Mouse (Mus musculus) layer of hippocampus, adult 11-12 months (tissue): ENCODE results near the gene Lamc3.
"Not testable (repeated sequence)": the region's sequence is repeated elsewhere in the genome, so short reads cannot be mapped to it uniquely, and the experiment has no call there.

Experiments used
- DNase-seq: peaks from one replicate; pipeline ENCODE4 v3.0.0; 2022; ENCODE audit warnings: low spot score

Lamc3 gene

GRCm38 (mm10) chr2:31878610-31879009 lies 8.5 kb upstream of the Lamc3 start:
- no peak for DNase-seq

- no peak for DNase-seq
These were observed 6.2 kb upstream of the Lamc3 start for GRCm38 (mm10) chr2:31880868-31881267.

- no peak for DNase-seq
These were observed 4.0 kb upstream of the Lamc3 start for GRCm38 (mm10) chr2:31883061-31883460.

DNA sequence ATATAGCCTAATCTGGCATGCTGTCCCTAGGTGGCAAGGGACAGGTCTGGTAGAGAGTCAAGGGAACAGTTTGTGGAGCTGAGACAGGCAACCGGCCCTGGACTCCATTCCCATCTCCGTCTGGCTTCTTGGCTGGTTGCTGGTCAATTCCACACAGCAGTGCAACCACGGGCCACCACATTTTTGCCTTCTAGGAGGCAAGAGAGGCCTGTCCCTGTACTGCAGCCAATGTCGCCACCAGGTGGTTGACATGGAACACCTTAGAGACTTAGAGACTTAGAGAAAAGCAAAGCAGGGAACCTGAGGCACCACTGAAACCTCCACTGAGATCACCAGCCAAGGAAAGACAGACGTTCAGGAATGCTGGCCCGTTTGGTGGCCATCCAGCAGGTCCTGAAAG lies 2.3 kb upstream of the Lamc3 start:
- DNase-seq, result peak; percentile 36

GRCm38 (mm10) chr2:31888871-31889270 lies 1.8 kb downstream of the Lamc3 start:
- DNase-seq, result no peak

DNA sequence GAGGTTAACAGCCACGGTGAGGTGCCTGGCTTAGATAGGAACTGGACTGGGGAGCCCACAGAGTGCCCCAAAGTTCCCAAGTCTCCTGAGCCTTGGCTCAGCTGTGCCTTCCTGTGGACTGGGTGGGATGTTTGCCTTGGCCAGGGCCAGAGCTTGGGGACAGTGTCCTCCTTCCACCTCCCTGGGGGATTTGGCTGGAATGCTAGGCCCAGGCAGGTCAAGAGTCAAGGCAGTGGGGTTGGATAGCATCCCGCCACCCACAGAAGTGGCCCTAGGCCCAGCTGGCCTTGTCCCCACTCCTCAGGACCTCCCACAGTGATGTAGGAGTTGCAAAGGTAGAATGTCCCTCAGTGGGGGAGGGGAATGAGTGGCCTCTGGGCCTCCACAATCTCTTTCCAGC lies 4.1 kb downstream of the Lamc3 start:
- no peak for DNase-seq

GRCm38 (mm10) chr2:31893110-31893669 lies 6.1 kb downstream of the Lamc3 start:
- no peak for DNase-seq

- DNase-seq, result no peak
These were observed 7.3 kb downstream of the Lamc3 start for GRCm38 (mm10) chr2:31894221-31894870.

GRCm38 (mm10) chr2:31900932-31901331 lies 13.8 kb downstream of the Lamc3 start:
- no peak for DNase-seq

DNA sequence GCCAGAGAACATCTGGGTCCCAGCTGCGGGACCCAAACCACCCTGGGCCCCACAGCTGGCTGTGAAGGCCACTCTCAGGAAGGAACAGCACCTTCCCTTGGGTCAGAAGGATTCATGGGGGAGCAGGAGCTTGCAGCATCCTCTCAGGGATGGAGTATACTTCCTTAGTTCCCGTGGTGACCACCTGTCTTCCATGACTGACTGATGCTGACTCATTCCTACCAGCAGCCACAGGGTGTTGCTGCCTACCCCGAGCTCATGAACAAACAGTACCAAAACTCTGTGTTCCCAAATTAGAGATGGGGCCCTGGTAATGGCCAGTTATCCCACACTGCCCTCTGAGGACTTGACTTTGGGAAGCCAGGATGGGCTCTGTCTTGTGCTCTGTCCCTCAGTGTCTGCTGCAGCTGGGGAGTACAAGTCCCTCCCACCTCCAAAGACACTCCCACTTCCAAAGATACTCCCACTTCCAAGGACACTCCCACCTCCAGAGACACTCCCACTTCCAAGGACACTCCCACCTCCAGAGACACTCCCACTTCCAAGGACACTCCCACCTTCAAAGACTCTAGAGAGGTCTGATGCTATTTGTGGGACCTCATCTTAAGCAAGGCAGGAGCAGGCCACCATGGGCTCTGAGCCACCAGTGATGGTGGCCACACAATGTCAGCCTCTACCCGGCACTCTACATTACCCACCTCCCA lies 14.7 kb downstream of the Lamc3 start:
- no peak for DNase-seq

- DNase-seq, result no peak
These were observed 17.0 kb downstream of the Lamc3 start for GRCm38 (mm10) chr2:31904089-31904488.

DNA sequence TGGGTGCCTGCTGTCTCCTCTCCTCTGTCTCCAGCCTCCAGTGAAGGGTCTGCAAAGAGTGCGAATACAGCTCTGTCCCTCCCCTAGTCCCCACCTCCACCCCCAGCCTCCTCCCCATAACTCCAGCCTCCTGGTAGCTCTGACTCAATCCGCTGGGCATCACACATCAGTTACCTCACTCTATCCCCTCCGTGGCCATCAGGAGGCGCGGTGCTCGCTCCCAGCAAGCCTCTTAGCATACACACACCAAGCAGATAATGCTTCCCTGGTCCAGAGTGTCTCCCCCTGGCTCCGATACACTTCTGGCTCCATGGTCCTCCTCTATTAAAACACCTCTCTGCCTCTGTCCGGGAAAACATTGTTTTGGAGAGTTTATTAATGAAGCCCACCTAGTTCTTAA lies 17.5 kb downstream of the Lamc3 start:
- no peak for DNase-seq

DNA sequence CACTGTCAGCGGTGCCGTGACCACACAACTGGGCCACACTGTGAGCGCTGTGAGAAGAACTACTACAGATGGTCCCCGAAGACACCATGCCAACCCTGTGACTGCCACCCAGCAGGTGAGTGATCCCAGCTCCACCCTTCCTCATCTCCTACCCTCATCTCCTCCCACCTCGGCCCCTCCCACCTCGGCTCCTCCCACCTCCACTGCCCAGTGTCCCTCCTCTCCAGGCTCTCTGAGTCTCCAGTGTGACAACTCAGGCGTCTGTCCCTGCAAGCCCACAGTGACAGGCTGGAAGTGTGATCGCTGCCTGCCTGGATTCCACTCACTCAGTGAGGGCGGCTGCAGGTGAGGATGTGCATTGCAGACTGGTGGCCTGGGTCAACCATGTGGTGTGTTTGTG lies 18.6 kb downstream of the Lamc3 start:
- DNase-seq, result no peak

DNA sequence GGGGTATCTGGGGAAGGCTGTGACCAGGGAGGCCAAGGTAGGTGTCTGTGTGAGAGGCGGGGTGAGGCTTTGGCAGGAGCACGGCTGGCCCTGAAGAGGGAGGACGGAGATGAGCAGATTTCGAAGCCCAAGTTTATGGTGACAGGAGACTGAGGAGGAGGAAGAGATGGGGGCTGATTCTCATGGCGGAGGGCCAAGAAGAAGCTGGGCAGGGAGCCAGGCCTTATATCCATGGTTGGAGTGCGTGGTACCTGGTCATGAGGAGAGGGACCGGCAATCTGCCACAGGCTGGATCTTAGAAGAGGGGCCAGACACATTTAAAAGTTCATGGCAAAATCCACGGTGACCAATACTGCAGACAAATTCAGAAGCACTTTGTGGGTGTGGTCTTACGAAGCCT lies 19.3 kb downstream of the Lamc3 start:
- no peak for DNase-seq

DNA sequence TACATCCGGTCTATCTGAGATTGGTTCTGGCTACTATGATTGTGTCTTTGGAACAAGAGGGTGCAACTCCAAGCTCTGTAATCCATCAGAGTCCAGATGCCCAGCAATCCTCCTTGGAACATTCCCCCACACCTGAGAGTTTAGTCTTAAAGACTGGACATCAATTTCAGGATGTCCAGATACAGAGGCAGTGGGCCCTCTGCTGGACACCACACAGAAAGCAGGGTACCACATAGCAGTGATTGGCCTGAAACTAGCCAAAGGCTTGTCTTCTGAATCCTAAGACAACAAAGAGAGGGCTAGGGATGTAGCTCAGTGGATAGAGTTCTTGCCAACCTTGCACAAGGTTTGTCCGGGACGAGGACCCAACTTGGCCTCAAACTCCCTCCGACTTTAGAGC lies 25.5 kb downstream of the Lamc3 start:
- DNase-seq, result no peak

DNA sequence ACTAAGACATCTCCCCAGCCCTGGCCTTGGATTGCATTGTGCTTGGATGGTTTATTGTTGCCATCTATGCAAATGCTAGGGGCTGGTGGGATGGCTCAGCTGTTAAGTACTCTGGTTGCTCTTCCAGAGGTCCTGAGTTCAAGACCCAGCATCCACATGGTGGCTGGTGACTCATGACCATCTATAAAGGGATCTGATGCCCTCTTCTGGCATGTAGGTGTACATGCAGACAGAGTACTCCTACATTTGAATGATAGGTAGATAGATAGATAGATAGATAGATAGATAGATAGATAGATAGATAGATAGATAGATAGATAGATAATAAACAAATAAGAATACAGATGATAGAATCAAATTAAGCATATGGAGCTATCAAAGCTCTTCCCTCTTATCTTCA lies 27.1 kb downstream of the Lamc3 start:
- not testable (repeated sequence) for DNase-seq

DNA sequence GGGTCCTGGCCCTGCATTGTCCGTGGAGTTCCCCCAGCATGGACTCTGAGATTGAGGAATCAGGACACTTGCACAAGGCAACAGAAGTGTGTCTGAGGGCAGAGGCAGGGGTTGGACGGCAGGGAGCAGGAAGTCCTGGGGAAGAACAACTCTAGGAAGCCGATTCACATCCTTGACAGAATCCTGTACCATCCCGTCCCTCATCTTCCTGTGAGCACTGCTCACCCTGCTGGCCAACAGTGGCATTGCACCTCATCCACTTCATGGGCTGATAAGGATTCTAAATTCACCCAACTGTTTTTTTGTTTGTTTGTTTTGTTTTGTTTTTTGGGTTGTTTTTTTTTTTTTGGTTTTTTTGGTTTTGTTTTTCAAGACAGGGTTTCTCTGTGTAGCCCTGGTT lies 28.0 kb downstream of the Lamc3 start:
- DNase-seq, result peak; percentile 85

GRCm38 (mm10) chr2:31917636-31918035 lies 30.5 kb downstream of the Lamc3 start:
- DNase-seq, result peak; percentile 42

- DNase-seq, result no peak
These were observed 36.6 kb downstream of the Lamc3 start for GRCm38 (mm10) chr2:31923645-31924044.

DNA sequence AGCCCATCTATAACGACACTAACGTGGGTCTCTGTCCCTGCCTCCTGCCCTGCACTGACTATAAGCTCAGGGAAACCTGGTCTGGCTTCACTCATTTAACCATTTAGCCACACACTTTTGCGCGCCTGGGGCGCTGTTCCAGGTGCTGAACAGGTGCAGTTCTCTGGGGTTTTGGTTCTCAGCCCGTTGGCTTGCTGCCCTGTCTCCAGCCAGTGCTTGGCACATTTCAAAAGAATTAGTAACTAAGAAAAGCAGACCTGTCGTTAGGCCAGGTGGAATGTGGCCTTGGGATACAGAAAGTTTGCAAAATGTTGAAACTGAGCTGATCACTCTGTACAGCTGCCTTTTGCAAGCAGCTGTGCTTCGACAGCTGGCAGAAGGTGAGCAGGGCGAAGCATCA lies 37.7 kb downstream of the Lamc3 start:
- no peak for DNase-seq

DNA sequence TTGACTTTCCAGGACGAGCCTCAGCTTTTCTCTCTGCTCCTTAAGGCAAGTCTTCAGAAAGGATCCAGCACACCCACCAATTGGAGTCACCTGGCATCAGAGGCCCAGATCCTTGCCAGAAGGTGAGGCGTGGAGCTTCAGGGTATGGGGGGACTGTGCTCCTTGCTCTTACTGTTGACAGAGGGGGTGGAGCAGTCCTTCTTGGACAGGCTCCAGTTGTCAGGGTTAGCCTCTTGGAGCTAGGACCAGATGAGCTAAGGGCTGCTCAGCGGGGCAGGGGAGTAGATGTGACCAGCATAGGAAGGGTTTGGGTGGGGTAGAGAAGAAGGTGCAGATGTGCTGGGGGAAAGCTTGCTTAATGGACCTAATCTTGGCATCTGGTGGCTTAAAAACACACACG lies 38.8 kb downstream of the Lamc3 start:
- no peak for DNase-seq

DNA sequence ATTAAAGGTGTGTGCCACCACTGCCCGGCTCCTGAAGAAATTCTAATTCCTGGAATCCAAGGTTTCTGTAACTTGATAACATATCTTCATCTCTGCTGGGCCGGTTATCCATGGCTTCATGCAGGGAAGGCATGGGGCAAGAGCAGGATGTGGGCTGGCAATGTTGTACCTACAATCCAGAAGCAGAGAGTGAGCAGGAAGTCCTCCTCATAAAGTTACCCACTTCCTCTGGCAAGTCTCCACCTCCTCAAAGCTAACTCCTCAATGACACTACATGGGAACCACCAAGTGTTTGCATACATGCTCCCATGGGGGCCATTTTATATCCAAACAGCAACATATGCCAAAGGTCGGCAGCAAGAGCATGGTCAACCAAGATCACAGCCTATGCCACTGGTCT lies 42.6 kb downstream of the Lamc3 start:
- DNase-seq, result no peak

- no peak for DNase-seq
These were observed 47.5 kb downstream of the Lamc3 start for GRCm38 (mm10) chr2:31934551-31934950.

GRCm38 (mm10) chr2:31935054-31935453 lies 48.0 kb downstream of the Lamc3 start:
- no peak for DNase-seq
